Mouse (Mus musculus) gastrocnemius, adult 2 months (tissue): ENCODE data around the gene Ttc39a. TPM values are rescaled to one million over a fixed set of nuclear protein-coding genes. Genes with fewer than 3 reads are reported as not detected.

Experiments used
- DNase-seq: peaks from one replicate; pipeline ENCODE4 v3.0.0; 2022
- H3K27ac ChIP-seq: fragments of 200-600 bp; 2 replicates; pipeline ENCODE4 v1.8.1; 2022; ENCODE audit warnings: mild to moderate bottlenecking
- H3K4me3 ChIP-seq: fragments of 200-600 bp; 2 replicates; pipeline ENCODE4 v1.8.1; 2022; ENCODE audit warnings: mild to moderate bottlenecking, moderate library complexity
- CTCF ChIP-seq: fragments of 200-600 bp; IDR thresholded peaks from 2 replicates; pipeline ENCODE4 v1.8.1; 2022; ENCODE audit warnings: antibody characterized with exemption, mild to moderate bottlenecking, moderate library complexity
- intact Hi-C: fragments of 180-260 bp; cut with DNase I; formaldehyde crosslinking; loops from one replicate; pipeline ENCODE4 v1.15.1; 2025
- total RNA-seq, 2 experiments: library from RNA; stranded (reverse); gene quantifications; 2 replicates each; pipeline ENCODE4 v1.2.3; 2021

Ttc39a gene
- total RNA-seq, 2 experiments from 2014 or later: 0.15 TPM; not detected in 1

GRCm38 (mm10) chr4:109407176-109407520, 725 bp downstream of the Ttc39a start:
- no peak for DNase-seq
- H3K27ac ChIP-seq: no peak overlapping the region
- intact Hi-C loops: no loop called here

DNA sequence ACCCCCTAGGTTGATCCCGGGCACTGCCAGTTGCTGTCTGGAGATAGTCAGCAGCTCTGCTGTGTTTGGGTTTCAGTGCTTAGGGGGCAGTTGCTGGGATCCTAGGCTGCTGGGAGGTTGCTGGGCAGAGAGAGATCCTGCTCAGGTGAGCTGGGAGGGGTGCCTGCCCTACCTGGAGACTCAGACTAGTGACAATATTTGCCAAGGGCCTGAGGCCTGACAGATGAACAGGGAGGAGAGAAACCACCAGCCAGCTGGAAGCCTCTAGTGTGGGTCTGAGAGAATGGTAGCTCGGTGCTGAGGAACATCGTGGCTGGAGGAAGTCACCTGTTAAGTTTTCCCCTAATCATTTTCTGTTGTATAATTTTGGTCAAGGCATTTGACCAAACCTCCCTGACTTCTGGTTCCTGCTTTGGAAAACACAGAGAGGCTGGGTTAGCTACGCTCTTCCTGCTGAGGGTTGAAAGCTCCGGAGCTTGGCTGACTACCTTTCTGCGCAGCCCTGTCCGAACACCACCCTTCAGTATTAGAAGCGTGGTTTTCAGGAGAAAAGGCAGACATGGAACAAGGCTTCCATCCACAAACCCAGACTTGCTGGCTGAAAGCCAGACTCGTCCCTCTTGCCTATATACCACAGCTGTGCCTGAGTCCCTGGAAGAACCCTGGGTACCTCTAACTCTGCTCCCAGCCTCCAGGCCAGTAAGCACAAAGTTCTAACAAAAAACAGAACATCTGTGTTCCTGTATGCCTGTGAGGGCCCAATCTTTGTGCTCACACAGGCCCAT, 1.5 kb downstream of the Ttc39a start:
- no peak overlapping the region for H3K27ac ChIP-seq
- DNase-seq: no peak
- TF ChIP-seq CTCF: no peak
- H3K4me3 ChIP-seq: no peak overlapping the region
- intact Hi-C loops: no loop called here

More at GRCm38 (mm10) chr4:109407176-109407520, 725 bp downstream of the Ttc39a start:
- H3K4me3 ChIP-seq: peak overlapping the region; percentile 81
- no peak for TF ChIP-seq CTCF

DNA sequence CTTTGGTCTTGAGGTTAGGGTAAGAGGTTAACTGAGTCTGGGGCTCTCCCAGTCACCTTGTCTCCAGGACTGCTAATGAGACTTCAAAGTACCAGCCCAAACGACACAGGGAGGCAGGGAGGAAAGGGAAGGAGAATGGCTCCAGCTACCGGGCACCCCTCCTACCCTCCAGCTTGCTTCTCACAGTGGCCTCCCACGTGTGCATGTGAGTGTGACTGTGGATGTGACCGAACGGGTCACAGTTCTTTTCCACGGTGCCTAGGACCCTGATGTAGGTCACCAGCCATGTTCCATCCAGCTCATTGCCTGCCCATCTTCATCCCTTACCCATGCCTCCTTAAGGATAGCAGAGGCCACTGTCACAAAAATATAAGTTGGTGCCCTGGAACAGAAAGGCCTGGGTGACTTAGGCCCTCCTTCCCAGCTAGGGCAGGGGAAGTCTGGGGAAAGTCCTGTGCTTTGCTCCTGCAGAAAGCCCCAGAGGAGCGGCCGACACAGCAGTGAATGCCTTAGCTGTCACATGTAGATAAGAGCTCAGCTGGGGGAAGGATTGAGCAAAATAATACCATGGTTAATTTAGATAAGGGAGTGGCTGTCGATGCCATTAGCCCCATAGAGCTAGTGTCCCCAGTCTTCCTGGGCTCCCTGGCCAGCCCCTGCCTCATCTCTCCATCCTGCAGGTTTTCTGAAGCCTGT, 4.4 kb downstream of the Ttc39a start:
- TF ChIP-seq CTCF: no peak
- no peak overlapping the region for H3K4me3 ChIP-seq
- no peak for DNase-seq
- H3K27ac ChIP-seq: no peak overlapping the region
- intact Hi-C loops: no loop called here

GRCm38 (mm10) chr4:109411377-109411967, 5.0 kb downstream of the Ttc39a start:
- H3K27ac ChIP-seq: no peak overlapping the region
- no peak for TF ChIP-seq CTCF
- DNase-seq: no peak
- intact Hi-C loops: no loop called here
- no peak overlapping the region for H3K4me3 ChIP-seq

GRCm38 (mm10) chr4:109412233-109412632, 5.8 kb downstream of the Ttc39a start:
- Histone ChIP-seq H3K4me3 (no peak overlapping the region), H3K27ac (no peak overlapping the region)
- intact Hi-C loops: no loop called here
- TF ChIP-seq CTCF: no peak
- no peak for DNase-seq

GRCm38 (mm10) chr4:109417998-109418397, 11.6 kb downstream of the Ttc39a start:
- TF ChIP-seq CTCF: no peak

GRCm38 (mm10) chr4:109419017-109419416, 12.6 kb downstream of the Ttc39a start:
- no peak for DNase-seq
- intact Hi-C loops: no loop called here
- Histone ChIP-seq H3K27ac (no peak overlapping the region), H3K4me3 (no peak overlapping the region)
- no peak for TF ChIP-seq CTCF

More at GRCm38 (mm10) chr4:109417998-109418397, 11.6 kb downstream of the Ttc39a start:
- intact Hi-C loops: no loop called here
- no peak overlapping the region for H3K27ac ChIP-seq
- DNase-seq: no peak
- H3K4me3 ChIP-seq: no peak overlapping the region

GRCm38 (mm10) chr4:109419563-109419962, 13.1 kb downstream of the Ttc39a start:
- DNase-seq: no peak
- no peak overlapping the region for H3K27ac ChIP-seq
- no peak for TF ChIP-seq CTCF
- intact Hi-C loops: no loop called here
- no peak overlapping the region for H3K4me3 ChIP-seq

DNA sequence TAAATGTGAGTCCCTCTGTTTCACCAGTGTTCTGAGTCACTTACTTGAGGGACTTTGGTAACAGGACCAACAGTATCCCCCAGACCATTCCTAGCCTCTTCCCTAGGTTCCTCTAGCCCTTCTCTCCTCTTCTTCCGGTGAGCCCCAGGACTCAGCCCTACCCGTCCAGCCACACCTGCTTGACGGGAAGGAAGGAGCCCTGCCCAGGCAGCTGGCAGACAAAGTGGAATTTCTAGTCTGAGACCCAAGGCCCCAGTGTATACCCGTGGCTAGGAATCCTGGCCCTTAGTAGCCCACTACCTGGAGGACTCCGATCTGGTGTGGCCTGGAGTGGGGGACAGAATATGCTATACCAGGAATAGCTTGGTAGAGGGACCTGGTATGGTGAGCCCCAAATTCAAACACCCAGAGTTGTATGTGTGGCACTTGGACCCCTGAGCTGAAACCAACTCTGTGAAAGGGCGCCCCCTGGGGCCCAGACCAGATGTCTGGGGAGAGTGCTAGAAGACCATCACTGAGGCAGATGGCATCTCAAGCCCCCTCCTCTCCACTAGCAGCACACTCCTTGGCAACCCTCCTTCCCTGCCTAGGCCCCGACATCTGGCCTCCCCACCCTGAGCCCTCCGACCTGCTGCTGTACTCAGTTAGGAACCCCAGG, 13.8 kb downstream of the Ttc39a start:
- intact Hi-C loops: no loop called here
- no peak overlapping the region for H3K4me3 ChIP-seq
- H3K27ac ChIP-seq: no peak overlapping the region
- peak; percentile 37 for TF ChIP-seq CTCF
- DNase-seq: no peak

DNA sequence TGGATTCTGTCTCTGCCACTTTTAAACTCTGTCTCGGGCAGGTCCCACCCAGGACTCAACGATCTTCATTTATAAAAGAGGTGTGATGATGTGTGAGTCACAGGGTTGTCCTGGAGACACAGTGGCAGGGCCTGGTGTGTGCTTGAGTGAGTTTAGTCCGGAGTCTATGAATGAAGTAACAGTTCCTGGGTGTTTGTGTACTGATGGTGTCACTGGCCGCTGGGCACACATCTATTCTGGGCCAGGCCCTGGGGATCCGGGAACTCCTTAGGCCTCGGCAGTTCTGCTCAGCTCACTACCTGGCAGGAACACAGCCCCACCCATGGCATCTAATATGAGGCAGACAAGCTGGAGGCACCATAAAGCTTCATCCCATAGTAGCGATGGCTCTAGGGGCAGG, 15.2 kb downstream of the Ttc39a start:
- intact Hi-C loops: no loop called here
- no peak overlapping the region for H3K4me3 ChIP-seq
- TF ChIP-seq CTCF: no peak
- no peak for DNase-seq
- no peak overlapping the region for H3K27ac ChIP-seq

DNA sequence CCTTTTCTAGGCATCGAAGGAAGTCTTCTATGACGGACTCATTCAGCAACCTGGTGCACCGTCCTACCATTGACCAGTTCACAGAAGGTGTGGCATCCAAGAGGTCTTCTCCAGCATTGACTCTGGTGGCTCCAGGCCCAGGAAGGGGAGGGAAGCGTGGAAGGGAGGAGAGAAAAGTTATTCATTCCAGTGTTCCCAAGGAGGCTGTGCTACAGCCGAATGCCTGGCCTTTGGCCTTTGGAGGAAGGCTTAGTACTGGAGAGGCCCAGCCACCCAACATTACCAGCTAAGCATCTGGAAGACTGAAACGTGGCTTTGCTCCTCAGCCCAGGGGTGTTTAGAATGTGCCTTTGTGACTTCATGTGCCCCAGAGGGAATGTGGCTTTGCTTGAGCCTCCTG, 16.0 kb downstream of the Ttc39a start:
- no peak for DNase-seq
- Histone ChIP-seq H3K4me3 (no peak overlapping the region), H3K27ac (no peak overlapping the region)
- intact Hi-C loops: no loop called here
- TF ChIP-seq CTCF: no peak

GRCm38 (mm10) chr4:109423438-109423837, 17.0 kb downstream of the Ttc39a start:
- intact Hi-C loops: no loop called here

DNA sequence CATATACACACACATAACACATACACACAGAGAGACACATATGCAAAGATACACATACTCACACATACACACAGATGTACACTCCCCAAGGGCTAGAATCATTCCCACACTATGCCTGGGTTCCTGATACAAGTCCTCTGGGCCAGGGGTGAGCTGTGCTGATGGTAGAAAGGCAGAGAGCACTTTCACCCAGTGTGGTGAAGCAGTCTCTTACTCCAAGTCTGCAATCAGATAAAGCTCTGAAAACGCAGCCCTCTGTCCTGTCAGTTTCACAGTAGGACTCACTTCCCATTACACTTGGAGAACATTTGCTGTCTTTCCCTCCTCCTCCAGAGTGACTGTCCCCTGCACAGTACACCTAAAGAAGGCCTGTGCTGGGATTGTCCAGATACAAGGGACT, 20.6 kb downstream of the Ttc39a start:
- H3K4me3 ChIP-seq: no peak overlapping the region
- intact Hi-C loops: no loop called here
- no peak for TF ChIP-seq CTCF

More at GRCm38 (mm10) chr4:109423438-109423837, 17.0 kb downstream of the Ttc39a start:
- no peak for DNase-seq
- no peak for TF ChIP-seq CTCF
- Histone ChIP-seq H3K27ac (no peak overlapping the region), H3K4me3 (no peak overlapping the region)

More for the DNA sequence above, 20.6 kb downstream of the Ttc39a start:
- no peak overlapping the region for H3K27ac ChIP-seq
- no peak for DNase-seq
